Mouse (Mus musculus): ENCODE measurements around the gene Accsl.

Accsl gene

DNA sequence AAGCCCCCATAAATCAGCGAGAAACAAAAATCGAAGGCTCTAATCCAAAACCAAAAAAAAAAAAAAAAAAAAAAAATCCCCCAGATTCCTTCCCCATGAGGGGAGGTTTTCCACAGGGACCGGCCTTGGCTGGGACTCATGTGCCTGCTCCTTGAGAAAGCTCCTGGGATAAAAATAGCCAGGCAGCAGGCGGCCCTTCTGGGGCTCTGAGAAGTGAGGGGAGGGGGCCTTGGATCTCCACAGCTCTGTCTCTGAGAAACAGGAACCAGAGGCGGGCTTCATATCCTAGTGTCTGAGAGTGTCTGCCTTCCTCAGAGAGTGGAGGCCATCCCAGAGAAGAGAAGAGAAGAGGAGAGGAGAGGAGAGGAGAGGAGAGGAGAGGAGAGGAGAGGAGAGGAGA lies 8.0 kb upstream of the Accsl start:
- DNase-seq (ENCODE audit: inconsistent age in 2 of 2, low spot score in 1 of 2), result no peak

DNA sequence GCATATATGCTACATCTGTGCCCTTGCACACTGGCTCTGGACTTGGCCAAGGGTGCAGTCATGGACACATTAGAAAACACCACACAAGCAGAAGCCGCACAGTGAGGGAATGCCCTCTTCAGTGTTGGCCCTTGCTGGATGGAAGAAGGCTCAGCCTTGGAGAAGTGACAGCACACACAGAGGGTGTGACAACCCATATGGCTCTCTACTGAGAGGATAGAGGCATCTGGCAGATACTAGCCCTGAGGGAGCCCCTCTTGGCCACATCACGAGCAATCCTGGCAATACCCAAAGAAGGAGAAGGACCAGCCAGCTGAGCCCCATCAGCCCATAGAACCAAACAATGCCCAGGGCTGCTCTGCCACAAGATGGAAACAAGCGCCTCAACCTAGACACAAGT lies 5.6 kb upstream of the Accsl start:
- DNase-seq (ENCODE audit: inconsistent age in 2 of 2, low spot score in 1 of 2), result no peak

DNA sequence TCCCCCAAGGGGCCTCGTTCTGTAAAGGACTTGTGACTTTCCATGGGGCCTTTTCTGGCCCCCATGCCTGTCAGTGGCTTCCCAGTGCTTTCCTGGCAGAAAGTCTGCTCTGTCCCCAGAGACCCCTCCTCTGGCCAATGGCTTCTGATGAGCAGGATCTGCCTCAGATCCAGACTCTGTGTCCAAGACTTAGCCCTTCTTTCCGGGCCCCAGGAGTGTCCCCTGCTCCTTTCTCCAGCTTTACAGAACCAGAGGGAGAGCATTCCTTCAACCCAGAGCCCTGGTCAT lies 5.2 kb upstream of the Accsl start:
- DNase-seq (ENCODE audit: inconsistent age in 2 of 2, low spot score in 1 of 2), result no peak

DNA sequence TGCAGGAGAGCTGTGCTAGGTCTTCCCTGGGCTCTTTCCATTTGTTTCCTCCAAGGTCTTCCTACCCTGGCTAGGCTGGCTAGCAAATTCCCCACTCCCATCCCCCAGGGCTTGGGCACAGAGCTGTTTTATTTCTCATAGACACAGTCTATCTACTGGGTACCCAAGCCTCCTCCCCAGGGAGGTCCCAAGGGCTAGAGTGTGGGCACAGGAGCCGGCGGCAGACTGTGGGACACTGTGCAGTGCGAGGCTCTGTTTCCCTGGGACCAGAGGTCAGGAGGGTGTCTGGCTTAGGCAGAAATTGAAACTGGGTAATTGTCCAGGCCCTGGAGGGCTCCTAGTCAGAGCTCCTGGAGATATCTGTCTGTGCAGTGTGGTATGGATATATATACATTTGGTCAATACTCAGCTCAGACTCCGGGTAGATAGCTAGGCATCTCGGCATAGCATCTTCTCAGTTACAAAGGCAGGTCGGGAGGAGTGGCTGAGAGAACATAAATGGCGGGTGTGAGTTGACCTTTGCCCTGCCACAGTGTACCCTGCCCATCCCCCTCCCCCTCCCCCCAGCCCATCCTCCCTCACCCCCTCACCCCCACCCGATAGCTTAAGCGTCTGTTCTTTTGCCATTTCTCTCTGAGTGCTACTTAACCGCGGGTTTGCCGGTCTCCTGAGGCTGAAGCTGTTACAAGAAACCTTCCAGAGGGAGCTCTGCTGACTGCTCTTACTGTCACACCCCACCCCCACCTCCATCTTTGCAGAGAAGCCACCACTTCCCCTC lies 4.7 kb upstream of the Accsl start:
- DNase-seq (ENCODE audit: inconsistent age in 2 of 2, low spot score in 1 of 2), result no peak

DNA sequence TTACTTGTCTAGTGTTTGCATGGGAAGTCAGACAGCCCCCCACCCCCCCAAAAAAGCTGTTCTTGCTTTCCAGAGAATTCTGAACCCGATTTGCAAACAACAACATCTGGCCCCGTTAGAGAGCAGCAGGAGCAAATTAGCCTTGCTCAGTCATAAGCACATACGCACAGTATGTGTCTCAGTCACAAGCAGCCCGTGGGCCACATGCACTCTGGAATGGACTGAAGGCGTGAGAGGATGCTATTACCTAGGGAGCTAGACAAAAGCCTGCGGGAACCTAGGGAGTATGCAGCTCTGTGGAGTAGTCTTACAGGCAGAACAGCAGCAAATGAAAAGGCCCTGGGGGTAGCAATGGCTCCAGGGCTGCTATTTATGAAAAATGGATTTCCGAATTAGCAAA lies 3.3 kb upstream of the Accsl start:
- no peak for DNase-seq (ENCODE audit: inconsistent age in 2 of 2, low spot score in 1 of 2)

DNA sequence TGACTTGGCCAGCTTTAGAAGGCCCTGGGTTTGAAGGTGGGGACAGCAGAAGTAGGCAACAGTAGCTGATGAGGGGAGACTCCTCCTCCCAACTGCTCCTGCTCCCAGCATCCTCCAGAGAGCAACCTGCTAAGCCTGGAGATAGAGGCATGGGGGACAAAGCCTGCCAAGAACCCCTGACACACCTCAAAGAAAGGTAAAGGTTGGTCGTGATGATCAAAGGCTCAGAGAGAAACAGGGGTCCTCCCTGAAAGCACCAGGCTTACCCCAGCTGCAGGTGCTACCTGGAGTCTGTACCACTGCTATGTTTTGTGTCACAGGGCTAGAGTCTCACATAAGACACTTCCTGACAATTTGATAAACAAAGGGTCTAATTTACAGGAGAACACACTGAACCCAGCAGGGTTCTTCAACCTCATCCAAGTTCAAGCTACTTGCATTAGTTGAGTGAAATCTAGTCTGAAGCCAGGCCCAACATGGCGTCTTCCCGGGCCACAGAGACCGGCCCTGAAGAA lies 2.5 kb upstream of the Accsl start:
- DNase-seq (ENCODE audit: inconsistent age in 2 of 2, low spot score in 1 of 2), result no peak

DNA sequence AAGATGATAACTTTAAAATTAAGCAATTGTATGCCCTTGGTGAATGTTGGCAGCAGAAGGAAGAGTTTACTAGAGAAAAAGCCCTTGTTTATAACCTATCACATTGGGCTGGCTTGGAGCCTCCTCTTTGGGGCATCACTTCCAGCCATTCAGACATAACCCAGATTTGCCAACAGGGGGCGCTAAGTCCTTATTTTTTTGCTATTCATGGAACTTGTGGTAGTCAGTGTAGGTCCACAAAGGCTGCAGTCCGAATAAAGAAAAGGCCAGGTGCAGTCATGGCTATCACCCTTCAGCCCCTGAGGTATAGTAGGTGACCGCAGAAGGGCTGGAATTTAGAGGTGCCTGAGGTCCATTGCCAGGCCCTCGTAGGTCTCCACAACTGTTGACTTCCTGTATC lies 1.9 kb upstream of the Accsl start:
- peak; percentile 72 to 93 for DNase-seq (ENCODE audit: inconsistent age in 2 of 2, low spot score in 1 of 2)

DNA sequence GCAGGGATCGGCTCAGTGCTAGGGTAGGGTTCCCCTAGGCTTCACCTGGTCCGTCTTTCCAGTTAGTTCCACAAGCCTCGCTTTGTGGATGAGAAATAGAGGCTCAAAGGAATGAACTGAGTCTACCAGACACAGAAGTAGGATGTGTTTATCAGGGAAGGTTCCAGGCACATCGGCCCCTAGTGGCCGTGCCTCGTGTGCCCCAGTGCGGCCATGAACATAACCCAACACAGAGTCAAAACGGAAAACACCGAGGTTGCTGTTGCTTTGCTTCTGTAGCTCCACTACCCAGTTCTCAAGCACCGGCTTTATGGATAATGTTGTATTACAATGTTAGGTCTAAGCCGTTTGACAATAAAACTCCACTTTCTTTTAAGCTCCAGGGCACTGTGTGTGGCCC lies 391 bp downstream of the Accsl start:
- DNase-seq (ENCODE audit: inconsistent age in 2 of 2, low spot score in 1 of 2), result no peak

DNA sequence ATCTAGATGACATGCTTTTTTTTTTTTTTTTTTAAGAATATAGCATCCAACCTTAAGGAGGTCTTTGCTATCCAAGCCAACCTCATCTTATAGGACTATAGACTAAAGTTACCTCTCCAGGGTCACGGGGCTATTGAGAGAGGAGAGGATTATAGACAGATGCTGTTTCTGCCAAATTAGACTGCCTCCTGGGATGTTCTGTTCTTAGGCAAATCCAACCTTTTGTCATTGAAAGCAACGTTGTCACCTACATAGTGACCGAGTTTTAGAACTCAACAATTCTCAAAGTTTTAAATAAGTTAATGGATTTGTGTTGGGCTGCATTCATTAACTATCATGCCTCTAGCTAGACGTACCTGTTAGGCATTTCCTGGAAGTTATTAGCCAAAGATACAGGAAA lies 5.7 kb downstream of the Accsl start:
- DNase-seq (ENCODE audit: inconsistent age in 2 of 2, low spot score in 1 of 2), result no peak

DNA sequence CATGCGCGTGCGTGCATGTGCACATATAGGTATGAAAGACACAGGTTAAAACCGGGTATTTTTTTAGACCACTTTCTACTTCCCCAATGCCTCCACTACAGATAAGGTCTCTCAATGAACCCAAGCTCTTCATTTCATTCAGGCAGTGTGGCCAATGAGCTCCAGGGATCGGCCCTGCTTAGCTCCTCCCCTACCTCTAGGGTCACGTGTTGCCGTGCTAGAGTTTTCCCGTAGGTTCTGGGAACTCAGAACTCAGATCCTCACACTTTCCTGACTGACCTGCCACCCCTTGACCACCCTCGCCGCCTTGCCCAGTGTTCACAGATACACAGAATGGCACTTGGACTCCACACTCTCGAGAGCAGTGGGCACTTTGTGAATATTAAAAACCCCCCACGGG lies 10.1 kb downstream of the Accsl start:
- DNase-seq (ENCODE audit: inconsistent age in 2 of 2, low spot score in 1 of 2), result no peak

DNA sequence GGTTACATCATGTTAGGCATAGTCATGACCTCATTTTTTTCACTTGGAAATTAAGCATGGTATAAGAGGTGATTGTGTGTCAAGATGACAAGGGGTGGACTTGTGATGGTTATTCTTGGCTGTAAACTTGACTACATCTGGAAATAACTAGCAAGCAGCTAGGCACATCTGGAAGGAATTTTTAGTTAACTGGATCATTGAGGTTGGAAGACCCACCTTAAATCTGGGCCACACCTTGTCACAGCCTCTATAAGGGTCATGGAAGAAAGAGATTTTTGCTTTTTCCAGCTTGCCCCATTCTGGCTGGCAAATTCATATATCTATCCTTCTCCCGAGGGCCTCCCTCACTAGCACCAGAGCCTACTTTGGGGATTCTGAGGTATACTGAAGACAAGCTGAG lies 17.7 kb downstream of the Accsl start:
- no peak for DNase-seq (ENCODE audit: inconsistent age in 2 of 2, low spot score in 1 of 2)

DNA sequence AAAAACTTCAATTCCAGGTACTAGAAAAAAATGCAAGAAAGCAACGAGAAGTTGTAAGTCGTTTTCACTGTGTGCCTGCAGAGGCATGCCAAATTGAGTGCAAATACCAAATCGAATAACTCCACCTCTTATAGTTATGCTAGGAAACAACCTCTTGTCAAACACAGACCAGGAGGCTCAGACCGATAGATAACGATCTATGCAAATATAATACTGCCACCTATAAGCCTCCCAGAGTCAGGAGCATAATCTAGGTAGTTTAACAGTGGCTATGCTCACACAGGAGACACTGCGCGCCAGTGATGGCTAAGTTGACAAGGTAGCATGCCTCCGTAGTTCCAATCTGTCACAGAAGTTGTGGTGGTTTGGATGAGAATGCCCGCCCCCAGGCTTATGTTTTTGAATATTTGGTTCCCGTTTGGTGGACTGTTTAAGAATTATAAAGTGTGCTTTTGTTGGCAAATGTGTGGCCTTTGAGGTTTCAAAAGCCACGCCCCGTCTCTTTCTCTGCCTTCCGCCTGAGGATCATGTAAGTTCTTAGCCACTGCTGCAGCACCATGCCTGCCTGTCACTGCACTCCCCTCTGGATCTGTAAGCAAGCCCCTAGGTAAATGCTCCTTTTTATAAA lies 18.5 kb downstream of the Accsl start:
- DNase-seq (ENCODE audit: inconsistent age in 2 of 2, low spot score in 1 of 2), result no peak

DNA sequence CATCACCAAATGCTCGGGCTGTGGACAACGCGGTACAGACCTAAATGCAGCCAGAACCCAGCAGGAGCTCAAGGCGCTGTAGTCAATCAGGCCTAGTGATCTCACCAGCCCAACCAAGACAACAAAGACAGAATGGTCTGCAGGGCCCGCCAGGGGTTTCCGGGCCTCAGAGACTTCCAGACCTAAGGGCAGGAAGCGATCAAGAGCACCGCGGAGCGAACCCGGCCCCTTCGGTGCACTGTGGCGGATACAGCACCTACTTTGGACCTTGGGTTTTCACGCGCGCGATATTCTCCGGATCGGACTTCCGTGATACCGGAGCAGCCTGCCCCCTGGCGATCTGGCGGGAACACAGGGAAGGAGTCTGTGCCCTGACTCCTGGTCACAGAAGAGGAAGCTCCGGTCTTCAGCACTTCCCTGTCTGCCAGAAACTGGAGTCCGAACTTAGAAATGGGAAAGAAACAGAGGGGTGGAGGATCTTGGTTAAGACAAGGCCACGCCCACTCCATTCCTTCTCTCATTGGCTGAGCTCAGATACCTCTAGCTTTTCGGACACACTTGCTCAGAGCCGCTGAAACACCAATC lies 19.4 kb downstream of the Accsl start, which contains the start of gene Accs:
Accs (minus strand) TSS at position 439 of the 585 bp plus-strand sequence.
- peak; percentile 85 to 95 for DNase-seq (ENCODE audit: inconsistent age in 2 of 2, low spot score in 1 of 2)

DNA sequence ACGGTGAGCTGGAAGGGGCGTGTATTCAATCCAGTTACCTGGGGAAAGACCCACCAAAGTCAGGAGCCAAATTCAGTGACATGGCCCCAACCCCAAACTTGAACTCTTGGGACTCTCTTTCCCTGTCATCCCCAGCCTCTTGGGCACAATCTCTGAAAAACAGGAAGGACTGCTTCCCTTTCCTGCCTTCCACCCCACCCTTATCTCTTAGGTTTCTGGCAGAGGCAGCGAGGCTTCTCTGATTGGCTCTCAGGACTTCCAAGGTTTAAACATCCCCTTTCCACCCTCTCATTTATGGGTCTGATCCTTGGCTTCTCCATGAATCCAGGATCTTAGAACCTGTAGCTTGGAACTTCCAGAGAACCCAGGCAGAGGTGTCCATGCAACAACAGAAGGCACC lies 27.6 kb downstream of the Accsl start:
- no peak for DNase-seq (ENCODE audit: inconsistent age in 2 of 2, low spot score in 1 of 2)

DNA sequence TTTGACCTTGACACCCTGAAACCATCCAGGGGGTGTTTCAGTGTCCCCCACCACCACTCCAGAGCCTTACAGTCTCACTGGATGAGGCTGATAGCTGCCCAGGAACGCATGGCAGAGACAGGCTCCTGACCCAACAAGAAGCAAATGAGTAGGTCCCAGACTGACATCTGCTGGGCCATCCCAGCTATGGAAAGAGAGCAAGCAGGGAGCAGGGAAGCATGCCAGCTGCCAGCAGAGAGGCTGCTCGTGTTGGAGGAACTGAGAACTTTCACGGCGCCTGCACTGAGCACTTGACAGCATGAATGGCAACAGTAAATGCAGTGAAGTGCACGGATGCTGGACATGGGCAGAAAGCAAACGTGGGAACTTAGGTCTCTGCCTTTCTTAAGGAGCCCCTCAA lies 28.8 kb downstream of the Accsl start:
- DNase-seq (ENCODE audit: inconsistent age in 2 of 2, low spot score in 1 of 2), result no peak

DNA sequence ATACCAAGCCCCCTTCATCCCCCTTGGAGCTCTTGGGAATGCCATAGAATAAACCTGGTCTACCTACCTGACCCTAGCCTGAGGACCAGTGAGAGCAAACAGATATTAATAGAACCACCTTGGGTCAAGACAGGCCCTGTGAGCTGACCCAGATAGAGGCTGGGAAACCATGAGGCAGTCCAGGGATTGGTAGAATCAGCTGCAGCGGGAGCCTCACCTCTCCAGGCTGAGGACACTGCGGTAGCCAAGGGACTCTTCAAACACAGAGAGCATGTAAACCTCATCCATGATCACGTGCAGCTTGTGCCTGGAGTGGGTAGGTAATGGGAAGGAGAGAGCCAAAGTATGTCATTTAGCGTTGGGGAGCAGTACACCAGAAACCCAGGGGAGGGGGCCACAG lies 30.0 kb downstream of the Accsl start:
- DNase-seq (ENCODE audit: inconsistent age in 2 of 2, low spot score in 1 of 2), result no peak

DNA sequence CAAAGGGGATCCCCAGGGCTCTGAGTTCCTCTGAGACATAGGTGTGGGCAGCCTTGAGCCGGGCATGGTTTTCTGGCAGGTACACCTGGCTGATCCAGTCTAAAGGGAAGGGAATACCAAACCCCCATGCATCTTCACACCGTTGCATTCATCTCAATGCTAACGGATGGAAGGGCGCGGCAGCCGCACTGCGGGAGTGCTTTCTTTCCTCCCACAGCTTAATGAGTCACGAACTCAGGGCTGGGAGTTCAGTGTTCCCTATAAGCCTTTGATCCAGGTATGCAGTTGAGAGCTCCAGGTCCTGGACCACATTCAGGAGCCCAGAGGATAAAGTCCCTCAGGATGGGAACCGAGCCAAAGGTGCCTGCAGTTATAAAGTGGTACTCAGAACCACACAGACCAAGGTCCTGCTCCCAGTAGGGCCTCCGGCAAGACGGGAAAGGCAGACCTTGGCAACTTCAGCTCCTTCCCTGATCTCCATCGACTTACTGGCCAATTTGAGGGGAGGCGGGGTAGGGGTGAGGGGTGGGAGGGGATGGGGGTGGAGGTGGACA lies 32.6 kb downstream of the Accsl start:
- DNase-seq (ENCODE audit: inconsistent age in 2 of 2, low spot score in 1 of 2), result no peak

DNA sequence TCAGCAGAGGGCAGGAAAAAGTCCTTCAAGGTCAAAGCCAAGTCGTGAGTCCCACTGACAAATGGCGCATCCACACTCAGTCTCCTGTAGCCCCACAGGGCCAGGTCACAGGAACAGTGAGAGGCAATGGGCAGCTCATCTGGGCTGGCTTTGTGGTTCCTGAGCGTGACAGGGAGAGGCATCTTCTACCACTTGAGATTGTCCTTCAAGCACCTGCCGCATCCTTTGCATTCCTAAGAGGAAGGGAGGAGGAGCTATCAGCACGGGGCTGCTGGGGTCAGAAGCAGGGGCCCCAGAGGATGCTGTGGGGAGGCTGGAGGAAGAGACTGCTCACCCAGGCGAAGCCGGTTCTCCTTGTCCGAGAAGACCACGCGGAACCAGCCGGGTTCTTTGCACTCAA lies 33.4 kb downstream of the Accsl start:
- no peak for DNase-seq (ENCODE audit: inconsistent age in 2 of 2, low spot score in 1 of 2)

DNA sequence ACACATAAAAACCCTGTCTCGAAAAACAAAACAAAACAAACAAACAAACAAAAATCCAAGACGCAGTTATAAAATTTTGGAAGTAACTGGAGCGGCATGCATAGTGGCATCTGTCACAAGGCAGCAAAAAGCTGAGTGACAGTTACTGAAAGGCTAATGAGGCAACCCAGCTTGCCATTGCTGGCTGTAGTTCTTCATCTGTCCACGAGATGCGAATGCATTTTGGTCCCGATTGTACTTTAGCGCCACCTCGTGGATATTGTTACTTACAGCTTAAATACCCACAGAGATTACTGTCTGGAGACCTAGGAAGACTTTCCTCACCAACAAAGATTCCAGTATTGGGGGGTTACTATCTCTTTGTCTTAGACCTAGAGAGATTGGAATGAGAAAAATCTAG lies 45.4 kb downstream of the Accsl start:
- DNase-seq (ENCODE audit: inconsistent age in 2 of 2, low spot score in 1 of 2), result peak; percentile 67 to 93

DNA sequence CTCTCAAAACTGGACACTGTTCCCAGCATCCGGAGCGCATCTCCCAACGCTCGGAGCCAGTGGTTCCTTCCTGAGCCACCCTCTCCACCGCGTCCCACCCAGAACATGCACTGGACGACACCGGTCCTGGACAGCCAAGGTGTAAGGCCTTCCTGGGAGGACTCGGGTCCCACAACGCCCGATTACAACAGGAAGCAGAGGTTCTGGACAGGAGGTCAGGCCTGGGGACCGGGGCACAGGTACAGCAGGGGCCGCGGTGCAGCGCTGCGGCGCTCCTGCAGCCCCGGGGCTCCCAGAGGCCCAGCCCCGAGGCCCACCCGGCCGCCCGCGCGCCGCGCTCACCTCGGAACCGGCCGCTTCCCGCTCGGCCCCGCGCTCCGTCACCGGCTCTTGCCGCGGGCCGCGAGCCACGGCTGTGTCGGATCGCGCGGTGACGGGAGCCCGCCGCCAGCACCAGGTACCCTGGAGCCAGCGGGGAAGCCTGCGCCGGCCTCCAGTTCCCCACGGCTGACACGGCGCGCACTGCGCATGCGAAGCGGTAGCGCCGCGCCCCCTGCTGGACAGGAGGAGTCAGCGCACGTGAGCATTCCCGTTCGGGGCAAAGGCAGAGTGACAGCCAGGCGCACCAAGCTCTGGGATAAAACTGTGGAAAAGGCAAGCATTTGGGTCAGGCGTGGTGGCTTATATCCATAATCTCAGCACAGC lies 46.8 kb downstream of the Accsl start, which contains the start of gene Ext2:
Ext2 (minus strand) TSS at position 524 of the 705 bp plus-strand sequence.
- peak; percentile 91 to 98 for DNase-seq (ENCODE audit: inconsistent age in 2 of 2, low spot score in 1 of 2)

DNA sequence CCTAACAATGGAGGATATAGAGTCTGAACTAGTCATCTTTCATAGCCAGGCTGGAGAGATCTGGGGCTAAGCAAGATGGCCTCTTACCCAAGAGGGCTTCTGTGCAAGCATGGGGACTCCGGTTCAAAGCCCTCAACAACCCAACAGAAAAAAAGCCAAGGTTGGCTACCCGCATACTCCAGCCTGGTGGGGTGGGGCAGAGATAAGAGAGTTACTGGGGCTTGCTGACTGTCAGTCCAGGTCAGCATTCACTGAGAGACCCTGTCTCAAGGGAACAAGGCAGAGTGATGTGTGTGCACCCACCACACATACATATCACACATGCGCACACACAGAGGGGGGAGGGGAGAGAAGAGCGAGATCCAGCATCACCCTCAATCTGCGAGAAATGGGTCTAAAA lies 51.2 kb downstream of the Accsl start:
- no peak for DNase-seq (ENCODE audit: inconsistent age in 2 of 2, low spot score in 1 of 2)

Data from adrenal gland, adult (tissue).